Mouse (Mus musculus) midbrain, embryonic 16.5 days (tissue): ENCODE data around the gene Dtx3. TPM values are rescaled to one million over a fixed set of nuclear protein-coding genes. Genes with fewer than 3 reads are reported as not detected.
A peak's percentile ranks its signal among the peaks of the same experiment; 100 is the strongest.

Experiments
- ATAC-seq: fragments of 200-750 bp; cut with Nextera tagmentation; 2 replicates; pipeline ENCODE4 v1.8.0; 2017; ENCODE audit warnings: moderate TSS enrichment
- H3K27ac ChIP-seq: fragments of 300-500 bp; sonication (generic); 2 replicates; pipeline ENCODE4 v1.5.1; 2014; ENCODE audit warnings: mild to moderate bottlenecking, low read length, mixed read lengths
- H3K27me3 ChIP-seq: fragments of 300-500 bp; sonication (generic); 2 replicates; pipeline ENCODE4 v1.6.1; 2014; ENCODE audit warnings: low read depth, low read length, mixed read lengths; ENCODE audit not compliant: control insufficient read depth, insufficient read depth
- H3K36me3 ChIP-seq: fragments of 300-500 bp; sonication (generic); 2 replicates; pipeline ENCODE4 v1.6.1; 2014; ENCODE audit warnings: mild to moderate bottlenecking, low read length, moderate library complexity, mixed read lengths; ENCODE audit not compliant: control insufficient read depth, insufficient read depth
- H3K4me1 ChIP-seq: fragments of 300-500 bp; sonication (generic); 2 replicates; pipeline ENCODE4 v1.6.1; 2014; ENCODE audit warnings: mild to moderate bottlenecking, low read length, mixed read lengths; ENCODE audit not compliant: control insufficient read depth, insufficient read depth
- H3K4me2 ChIP-seq: fragments of 300-500 bp; sonication (generic); 2 replicates; pipeline ENCODE4 v1.6.1; 2014; ENCODE audit warnings: mild to moderate bottlenecking, low read length, mixed read lengths
- H3K4me3 ChIP-seq: fragments of 300-500 bp; sonication (generic); 2 replicates; pipeline ENCODE4 v1.5.1; 2014; ENCODE audit warnings: low read depth, mild to moderate bottlenecking, low read length, moderate library complexity, mixed read lengths
- H3K9ac ChIP-seq: fragments of 300-500 bp; sonication (generic); 2 replicates; pipeline ENCODE4 v1.6.1; 2014; ENCODE audit warnings: low read depth, low read length, mixed read lengths
- H3K9me3 ChIP-seq: fragments of 300-500 bp; sonication (generic); replicated peaks from 2 replicates; pipeline ENCODE4 v1.6.1; 2014; ENCODE audit warnings: mild to moderate bottlenecking, low read length, mixed read lengths; ENCODE audit not compliant: control insufficient read depth, poor library complexity, severe bottlenecking
- WGBS: fragments of 180-500 bp; shearing (Covaris S2); extraction: QIAGEN DNeasy Blood & Tissue Kit; methylation state at CpG from one replicate; pipeline ENCODE4 v1.1.7; 2014; 5-methylcytosine and 5-hydroxymethylcytosine counted together
- polyA plus RNA-seq: library from polyadenylated mRNA; unstranded; fragments of >200 nt; fragmentation: Nextera tagmentation; extraction: Ambion mirVana; gene quantifications from 2 replicates; pipeline ENCODE4 v1.2.1, GENCODE M21; 2015

Gene Dtx3
- polyA plus RNA-seq, 1 experiment from 2014 or later, result 255 TPM

DNA sequence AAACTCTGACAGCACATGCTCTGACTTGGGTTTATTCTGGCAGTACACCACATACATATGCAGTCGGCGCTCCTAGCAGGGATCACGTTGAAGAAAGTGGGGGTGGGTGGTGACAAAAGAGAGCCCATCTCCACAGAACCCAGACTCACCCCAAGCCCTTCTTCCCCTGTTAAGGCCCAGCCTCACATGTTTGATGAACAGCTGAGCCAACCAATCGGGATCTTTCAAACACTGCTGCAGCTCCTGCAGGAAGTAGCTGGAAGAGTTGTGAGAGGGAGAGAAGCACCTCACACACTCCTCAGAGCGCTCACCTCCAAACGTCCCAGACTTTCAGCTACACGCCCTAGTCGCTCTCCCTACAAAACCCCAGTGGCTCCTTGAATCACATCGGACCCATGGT lies 10.4 kb downstream of the Dtx3 start:
- 68% methylated on average over 9 of the region's 9 CpGs for WGBS
- H3K36me3 ChIP-seq, result no peaks in the 10 kb centered on the region
- H3K27ac ChIP-seq, result no peak overlapping the region
- H3K9ac ChIP-seq, result no peak overlapping the region
- no peaks in the 10 kb centered on the region for H3K9me3 ChIP-seq
- H3K4me2 ChIP-seq, result no peak overlapping the region
- H3K27me3 ChIP-seq, result peaks cover 2% of the 10 kb centered on the region; the same call in 1 of the 2 replicates
- ATAC-seq, result no peak
- H3K4me3 ChIP-seq, result no peak overlapping the region
- peaks cover 24% of the 10 kb centered on the region for H3K4me1 ChIP-seq

DNA sequence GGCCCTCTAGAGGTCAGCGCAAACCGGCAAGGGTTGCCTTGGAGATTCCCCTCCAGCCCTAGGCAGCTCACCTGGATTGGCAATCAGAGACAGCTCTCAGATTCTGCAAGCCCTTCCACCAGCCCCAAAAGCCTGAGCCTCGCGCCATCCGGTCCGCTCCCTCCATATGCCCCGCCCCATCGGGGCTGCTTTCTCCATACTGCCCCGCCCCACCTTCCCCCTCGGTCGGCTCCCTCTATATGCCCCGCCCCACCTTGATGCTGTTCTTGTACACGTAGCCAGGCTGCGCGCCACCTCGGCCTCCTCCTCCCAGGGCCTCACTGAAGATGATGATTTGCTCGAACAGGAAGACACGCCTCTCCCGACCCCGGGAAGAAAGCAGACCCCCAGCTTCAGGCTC lies 11.8 kb downstream of the Dtx3 start:
- Histone ChIP-seq H3K27ac (no peak overlapping the region), H3K27me3 (peaks cover 14% of the 10 kb centered on the region), H3K4me1 (peaks cover 19% of the 10 kb centered on the region), H3K4me2 (peak overlapping the region; percentile 29), H3K9ac (peak overlapping the region; percentile 24; the same call in 1 of the 2 replicates), H3K4me3 (no peak overlapping the region), H3K36me3 (no peaks in the 10 kb centered on the region), H3K9me3 (no peaks in the 10 kb centered on the region)
- no peak for ATAC-seq
- WGBS, result 16% methylated on average over 20 of the region's 20 CpGs

- whole genome bisulfite sequencing, result 84% methylated on average over 4 of the region's 4 CpGs
- Histone ChIP-seq H3K36me3 (no peaks in the 10 kb centered on the region), H3K9ac (no peak overlapping the region), H3K4me1 (peaks cover 19% of the 10 kb centered on the region), H3K4me3 (no peak overlapping the region), H3K4me2 (no peak overlapping the region), H3K27me3 (peaks cover 18% of the 10 kb centered on the region), H3K27ac (no peak overlapping the region), H3K9me3 (no peaks in the 10 kb centered on the region)
- ATAC-seq, result no peak
These were observed 12.9 kb downstream of the Dtx3 start for GRCm38 (mm10) chr10:127182624-127183023.

DNA sequence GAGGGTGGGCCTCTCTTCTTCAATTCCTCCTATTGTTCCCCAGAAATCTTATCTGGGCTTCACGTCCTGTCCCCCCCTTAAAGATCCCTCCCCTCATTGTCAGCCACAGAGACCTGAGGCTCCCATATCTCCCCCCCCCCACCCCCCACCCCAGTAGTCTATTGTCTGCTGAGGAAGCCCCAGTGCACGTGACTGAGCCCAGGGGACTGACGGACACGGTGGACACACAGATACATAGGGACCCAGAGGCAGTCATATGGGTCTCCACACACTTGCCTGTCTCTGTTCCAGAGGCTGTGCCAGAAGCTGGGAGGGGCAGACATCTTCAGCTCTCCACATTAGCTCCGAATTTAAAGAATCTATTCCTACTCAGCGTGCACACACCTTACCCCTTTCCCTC lies 14.0 kb downstream of the Dtx3 start:
- Histone ChIP-seq H3K4me2 (no peak overlapping the region), H3K9ac (no peak overlapping the region), H3K36me3 (no peaks in the 10 kb centered on the region), H3K27me3 (peaks cover 26% of the 10 kb centered on the region), H3K4me1 (peaks cover 16% of the 10 kb centered on the region), H3K4me3 (no peak overlapping the region), H3K27ac (no peak overlapping the region), H3K9me3 (no peaks in the 10 kb centered on the region)
- 65% methylated on average over 6 of the region's 6 CpGs for WGBS
- no peak for ATAC-seq

DNA sequence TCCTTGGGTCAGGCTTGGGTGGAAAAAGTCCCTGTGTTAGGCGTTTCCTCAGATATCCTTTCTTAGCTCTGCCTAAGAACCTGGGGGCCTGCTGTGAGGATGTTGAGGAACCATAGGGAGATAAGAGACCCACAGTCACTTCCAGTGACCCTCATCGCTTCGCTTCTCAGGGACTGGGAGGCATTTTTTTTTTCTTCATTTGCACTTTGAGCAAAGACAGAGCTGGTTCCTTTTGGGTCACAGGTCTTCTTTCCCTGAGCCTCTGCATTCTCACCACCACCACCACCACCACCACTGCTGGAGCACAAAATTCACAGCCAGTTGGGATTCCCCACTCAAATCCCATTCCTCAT lies 14.9 kb downstream of the Dtx3 start:
- no peak for ATAC-seq
- Histone ChIP-seq H3K9me3 (no peaks in the 10 kb centered on the region), H3K27me3 (peaks cover 35% of the 10 kb centered on the region), H3K4me2 (no peak overlapping the region), H3K4me3 (no peak overlapping the region), H3K9ac (no peak overlapping the region), H3K4me1 (peaks cover 16% of the 10 kb centered on the region), H3K27ac (no peak overlapping the region), H3K36me3 (no peaks in the 10 kb centered on the region)
- WGBS, result 6% methylated on average over 3 of the region's 3 CpGs

GRCm38 (mm10) chr10:127179871-127180694 lies 15.4 kb downstream of the Dtx3 start, which contains the start of gene Slc26a10:
Gene Slc26a10, minus strand, starts transcription at chr10:127180645.
- Histone ChIP-seq H3K27ac (no peak within 1 kb of the TSS), H3K4me3 (peak within 1 kb of the TSS; percentile 11; the same call in 1 of the 2 replicates), H3K4me1 (peaks cover 16% of the 10 kb centered on the region), H3K27me3 (peaks cover 37% of the 10 kb centered on the region), H3K9me3 (no peaks in the 10 kb centered on the region), H3K9ac (no peak within 1 kb of the TSS), H3K4me2 (peak within 1 kb of the TSS; percentile 39), H3K36me3 (no peaks in the 10 kb centered on the region)
- WGBS, result 2% methylated on average over 34 of the region's 34 CpGs
- no peak for ATAC-seq

- peaks cover 37% of the 10 kb centered on the region for H3K27me3 ChIP-seq
- peaks cover 14% of the 10 kb centered on the region for H3K4me1 ChIP-seq
- H3K27ac ChIP-seq, result no peak overlapping the region
- 0 out of 2 replicates have a peak, but pooled peaks have one; percentile 2 for ATAC-seq
- H3K9me3 ChIP-seq, result no peaks in the 10 kb centered on the region
- 3% methylated on average over 41 of the region's 41 CpGs for WGBS
- peak overlapping the region; percentile 45 for H3K4me2 ChIP-seq
- no peak overlapping the region for H3K9ac ChIP-seq
- peak overlapping the region; percentile 16; the same call in 1 of the 2 replicates for H3K4me3 ChIP-seq
- H3K36me3 ChIP-seq, result no peaks in the 10 kb centered on the region; the same call in 1 of the 2 replicates
These were observed 17.1 kb downstream of the Dtx3 start for GRCm38 (mm10) chr10:127178286-127179027.

GRCm38 (mm10) chr10:127177719-127178118 lies 17.8 kb downstream of the Dtx3 start:
- H3K4me3 ChIP-seq, result peak overlapping the region; percentile 16
- H3K9ac ChIP-seq, result 0 out of 2 replicates have a peak overlapping the region, but pooled peaks have one; percentile 32
- H3K36me3 ChIP-seq, result no peaks in the 10 kb centered on the region; the same call in 1 of the 2 replicates
- no peaks in the 10 kb centered on the region for H3K9me3 ChIP-seq
- WGBS, result under 1% methylated on average over 23 of the region's 23 CpGs
- peak overlapping the region; percentile 45 for H3K4me2 ChIP-seq
- peak; percentile 55; the same call in 1 of the 2 replicates for ATAC-seq
- H3K27me3 ChIP-seq, result peaks cover 37% of the 10 kb centered on the region
- peaks cover 11% of the 10 kb centered on the region for H3K4me1 ChIP-seq
- no peak overlapping the region for H3K27ac ChIP-seq
